Mouse (Mus musculus) bone marrow macrophage, adult 2 months (primary cell): ENCODE measurements around the gene St13.

ENCODE experiments used
- CTCF ChIP-seq: IDR thresholded peaks from 2 replicates; pipeline ENCODE4 v1.5.1; 2012; ENCODE audit warnings: low read depth, mild to moderate bottlenecking, low read length, moderate library complexity
- POLR2A ChIP-seq: IDR thresholded peaks from 2 replicates; pipeline ENCODE4 v1.6.1; 2012; ENCODE audit warnings: mild to moderate bottlenecking, low read depth, low read length, borderline replicate concordance

GRCm38 (mm10) chr15:81362501-81362900 lies 37.4 kb downstream of the St13 start:
- no peak for TF ChIP-seq CTCF
- no peak for TF ChIP-seq POLR2A
